Mouse (Mus musculus): ENCODE results near the gene Pxn. TPM values are rescaled to one million over a fixed set of nuclear protein-coding genes. Genes with fewer than 3 reads are reported as not detected.

The Pxn gene
- polyA plus RNA-seq, 1 experiment from 2014 or later, result 56.4 TPM

DNA sequence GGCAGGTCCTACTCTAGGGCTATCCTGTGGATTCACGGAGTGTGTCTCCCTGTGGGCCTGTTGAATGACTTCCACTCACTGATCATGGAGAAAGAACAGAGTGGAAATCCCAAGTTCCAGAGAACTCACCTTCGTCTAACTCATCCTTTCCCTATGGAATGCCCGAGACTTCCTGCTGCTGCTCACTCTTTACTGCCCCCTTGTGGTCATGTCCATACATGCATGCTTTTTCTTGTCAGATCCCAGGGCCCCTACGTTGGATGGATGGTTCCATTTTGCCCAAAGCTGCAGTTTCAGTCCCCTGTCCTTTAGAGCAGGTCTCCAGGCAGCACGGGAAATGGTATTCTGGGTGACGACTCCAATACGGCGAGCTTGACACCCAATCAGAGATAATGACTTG is 49.7 kb downstream of the Pxn start:
- no peaks in the 10 kb centered on the region for H3K27me3 ChIP-seq (replicated peaks; ENCODE audit: insufficient read depth, low read length)
- ATAC-seq, result no peak
- 12% methylated on average over 8 of the region's 8 CpGs for WGBS
- H3K4me2 ChIP-seq (replicated peaks; ENCODE audit: low read depth, low read length), result no peak overlapping the region
- peaks cover 13% of the 10 kb centered on the region for H3K36me3 ChIP-seq (ENCODE audit: insufficient read depth, low read length)
- H3K4me1 ChIP-seq (ENCODE audit: insufficient read depth, low read depth, low read length), result peaks cover 10% of the 10 kb centered on the region
- no peak overlapping the region for H3K4me3 ChIP-seq (ENCODE audit: low read depth, low read length)
- no peak overlapping the region for H3K9ac ChIP-seq (replicated peaks; ENCODE audit: low read depth)
- no peaks in the 10 kb centered on the region for H3K9me3 ChIP-seq (ENCODE audit: low read length)
- peak; percentile 83 for DNase-seq (ENCODE audit: low spot score)
- TF ChIP-seq CTCF (IDR thresholded peaks at IDR 0.05), result peak; percentile 98
- no peak for TF ChIP-seq EP300 (IDR thresholded peaks at IDR 0.05)
- H3K27ac ChIP-seq (ENCODE audit: low read length), result no peak overlapping the region

DNA sequence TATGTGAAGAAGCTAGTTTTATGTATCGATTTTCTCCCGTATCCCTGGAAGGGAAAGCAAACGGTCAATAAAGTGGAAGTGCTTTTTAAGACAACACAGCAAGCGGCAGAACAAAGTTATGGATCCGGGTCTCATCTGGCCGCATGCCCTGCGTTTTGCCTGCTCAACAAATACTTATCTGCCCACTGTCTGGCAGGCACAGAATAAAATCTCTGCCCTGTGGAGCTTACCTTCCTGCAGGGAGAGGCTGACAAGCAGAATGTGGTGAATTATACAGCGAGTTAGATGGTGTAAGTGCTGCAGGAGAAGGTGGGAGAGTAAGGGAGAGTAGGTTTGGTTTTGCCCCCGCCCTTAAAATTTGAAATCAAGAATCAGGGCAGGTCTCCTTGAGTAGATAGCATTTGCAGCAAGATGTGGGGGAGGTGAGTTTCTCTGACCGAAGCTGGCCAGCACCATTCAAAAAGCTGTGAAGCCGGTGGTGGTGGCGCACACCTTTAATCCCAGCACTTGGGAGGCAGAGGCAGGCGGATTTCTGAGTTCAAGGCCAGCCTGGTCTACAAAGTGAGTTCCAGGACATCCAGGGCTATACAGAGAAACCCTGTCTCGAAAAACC is 51.8 kb downstream of the Pxn start:
- 88% methylated on average over 14 of the region's 14 CpGs for WGBS
- no peak for TF ChIP-seq EP300 (IDR thresholded peaks at IDR 0.05)
- no peak for TF ChIP-seq CTCF (IDR thresholded peaks at IDR 0.05)

DNA sequence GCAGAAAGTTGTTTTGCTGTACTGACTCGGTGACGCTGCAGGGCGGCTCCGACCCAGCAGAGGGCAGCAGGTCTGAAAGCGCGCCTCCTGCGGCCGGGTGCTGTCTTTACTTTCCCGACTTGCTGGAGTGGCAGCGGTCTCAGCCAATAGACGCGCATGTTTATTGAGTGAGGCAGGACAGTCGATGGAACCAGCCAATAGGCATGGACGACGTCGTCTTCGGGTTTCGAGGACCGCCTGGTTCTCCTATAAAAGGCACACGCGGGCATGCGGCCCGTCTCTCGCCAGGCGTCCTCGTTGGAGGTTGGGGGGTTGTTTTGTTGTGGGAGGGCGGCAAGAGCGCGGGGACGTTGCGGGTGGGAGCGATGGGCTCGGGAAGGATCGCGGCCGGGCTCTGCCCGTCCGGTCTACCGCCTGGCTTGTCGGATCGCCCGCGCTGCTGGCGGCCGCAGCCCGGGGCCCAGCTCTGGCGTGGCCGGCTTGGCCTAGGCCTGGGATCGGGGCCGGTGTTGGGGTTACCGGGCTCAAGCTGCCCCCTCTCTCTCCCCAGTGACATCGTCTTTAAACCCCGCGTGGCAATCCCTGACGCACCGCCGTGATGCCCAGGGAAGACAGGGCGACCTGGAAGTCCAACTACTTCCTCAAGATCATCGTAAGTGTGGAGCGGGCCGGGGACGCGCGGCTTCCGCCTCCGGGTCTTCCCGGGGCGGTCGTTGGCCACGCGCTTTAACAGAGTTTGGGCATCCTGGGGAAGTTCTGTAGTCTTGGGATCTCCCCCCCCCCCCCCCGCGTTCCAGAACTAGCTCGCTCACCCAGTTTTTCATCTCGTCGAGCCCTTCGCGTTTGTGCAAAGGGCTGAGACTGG is 53.0 kb downstream of the Pxn start, which contains the start of gene Rplp0:
TSS of gene Rplp0 (plus strand) at position 231 of the 865 bp plus-strand sequence.
- DNase-seq (ENCODE audit: low spot score) (peak; percentile 98), ATAC-seq (peak; percentile 99)
- Histone ChIP-seq H3K27ac (ENCODE audit: low read length) (peak within 1 kb of the TSS; percentile 91), H3K4me1 (ENCODE audit: insufficient read depth, low read depth, low read length) (peaks cover 10% of the 10 kb centered on the region), H3K4me3 (ENCODE audit: low read depth, low read length) (peak within 1 kb of the TSS; percentile 77), H3K4me2 (replicated peaks; ENCODE audit: low read depth, low read length) (peak within 1 kb of the TSS; percentile 69), H3K27me3 (replicated peaks; ENCODE audit: insufficient read depth, low read length) (no peaks in the 10 kb centered on the region), H3K9ac (replicated peaks; ENCODE audit: low read depth) (peak within 1 kb of the TSS; percentile 90), H3K36me3 (ENCODE audit: insufficient read depth, low read length) (peaks cover 5% of the 10 kb centered on the region; the same call in 1 of the 2 replicates), H3K9me3 (ENCODE audit: low read length) (no peaks in the 10 kb centered on the region)
- WGBS, result under 1% methylated on average over 60 of the region's 78 CpGs
- TF ChIP-seq CTCF (IDR thresholded peaks at IDR 0.05), result peak; percentile 99
- TF ChIP-seq EP300 (IDR thresholded peaks at IDR 0.05), result peak; percentile 10; the same call in 1 of the 2 replicates

More for the DNA sequence above, 51.8 kb downstream of the Pxn start:
- no peak overlapping the region for H3K27ac ChIP-seq (ENCODE audit: low read length)
- H3K9ac ChIP-seq (replicated peaks; ENCODE audit: low read depth), result no peak overlapping the region
- DNase-seq (ENCODE audit: low spot score) (no peak), ATAC-seq (no peak)
- no peaks in the 10 kb centered on the region for H3K27me3 ChIP-seq (replicated peaks; ENCODE audit: insufficient read depth, low read length)
- peaks cover 10% of the 10 kb centered on the region for H3K4me1 ChIP-seq (ENCODE audit: insufficient read depth, low read depth, low read length)
- no peak overlapping the region for H3K4me3 ChIP-seq (ENCODE audit: low read depth, low read length)
- H3K4me2 ChIP-seq (replicated peaks; ENCODE audit: low read depth, low read length), result no peak overlapping the region
- H3K9me3 ChIP-seq (ENCODE audit: low read length), result no peaks in the 10 kb centered on the region
- peaks cover 15% of the 10 kb centered on the region for H3K36me3 ChIP-seq (ENCODE audit: insufficient read depth, low read length)

DNA sequence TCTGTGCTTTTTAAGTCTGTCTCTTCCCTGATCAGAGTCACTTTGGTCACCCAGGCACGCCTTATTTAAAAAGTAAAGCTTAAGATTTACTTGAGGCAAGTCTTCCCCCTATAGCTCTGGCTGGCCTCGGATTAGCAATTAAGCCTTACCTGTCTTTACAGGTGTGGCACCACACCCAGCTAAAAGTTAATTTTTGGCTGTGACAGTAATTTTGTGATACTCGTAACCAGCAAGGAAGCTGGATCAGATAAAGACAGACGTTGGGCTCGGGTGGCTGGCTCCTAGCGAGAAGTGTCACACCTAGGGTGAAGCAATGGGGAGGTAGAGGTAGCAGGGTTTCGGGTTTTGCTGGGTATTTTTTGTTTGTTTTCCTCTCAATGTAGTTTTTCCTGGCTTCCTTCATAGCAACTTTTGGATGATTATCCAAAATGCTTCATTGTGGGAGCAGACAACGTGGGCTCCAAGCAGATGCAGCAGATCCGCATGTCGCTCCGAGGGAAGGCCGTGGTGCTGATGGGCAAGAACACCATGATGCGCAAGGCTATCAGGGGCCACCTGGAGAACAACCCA is 53.9 kb downstream of the Pxn start:
- DNase-seq (ENCODE audit: low spot score) (no peak), ATAC-seq (no peak)
- H3K27ac ChIP-seq (ENCODE audit: low read length), result 0 out of 2 replicates have a peak overlapping the region, but pooled peaks have one; percentile 91
- H3K4me3 ChIP-seq (ENCODE audit: low read depth, low read length), result peak overlapping the region; percentile 77
- peaks cover 5% of the 10 kb centered on the region; the same call in 1 of the 2 replicates for H3K36me3 ChIP-seq (ENCODE audit: insufficient read depth, low read length)
- TF ChIP-seq EP300 (IDR thresholded peaks at IDR 0.05), result no peak
- TF ChIP-seq CTCF (IDR thresholded peaks at IDR 0.05), result no peak
- no peaks in the 10 kb centered on the region for H3K27me3 ChIP-seq (replicated peaks; ENCODE audit: insufficient read depth, low read length)
- H3K4me1 ChIP-seq (ENCODE audit: insufficient read depth, low read depth, low read length), result peaks cover 10% of the 10 kb centered on the region
- WGBS, result 29% methylated on average over 13 of the region's 13 CpGs
- peak overlapping the region; percentile 90 for H3K9ac ChIP-seq (replicated peaks; ENCODE audit: low read depth)
- no peaks in the 10 kb centered on the region for H3K9me3 ChIP-seq (ENCODE audit: low read length)
- peak overlapping the region; percentile 69 for H3K4me2 ChIP-seq (replicated peaks; ENCODE audit: low read depth, low read length)

DNA sequence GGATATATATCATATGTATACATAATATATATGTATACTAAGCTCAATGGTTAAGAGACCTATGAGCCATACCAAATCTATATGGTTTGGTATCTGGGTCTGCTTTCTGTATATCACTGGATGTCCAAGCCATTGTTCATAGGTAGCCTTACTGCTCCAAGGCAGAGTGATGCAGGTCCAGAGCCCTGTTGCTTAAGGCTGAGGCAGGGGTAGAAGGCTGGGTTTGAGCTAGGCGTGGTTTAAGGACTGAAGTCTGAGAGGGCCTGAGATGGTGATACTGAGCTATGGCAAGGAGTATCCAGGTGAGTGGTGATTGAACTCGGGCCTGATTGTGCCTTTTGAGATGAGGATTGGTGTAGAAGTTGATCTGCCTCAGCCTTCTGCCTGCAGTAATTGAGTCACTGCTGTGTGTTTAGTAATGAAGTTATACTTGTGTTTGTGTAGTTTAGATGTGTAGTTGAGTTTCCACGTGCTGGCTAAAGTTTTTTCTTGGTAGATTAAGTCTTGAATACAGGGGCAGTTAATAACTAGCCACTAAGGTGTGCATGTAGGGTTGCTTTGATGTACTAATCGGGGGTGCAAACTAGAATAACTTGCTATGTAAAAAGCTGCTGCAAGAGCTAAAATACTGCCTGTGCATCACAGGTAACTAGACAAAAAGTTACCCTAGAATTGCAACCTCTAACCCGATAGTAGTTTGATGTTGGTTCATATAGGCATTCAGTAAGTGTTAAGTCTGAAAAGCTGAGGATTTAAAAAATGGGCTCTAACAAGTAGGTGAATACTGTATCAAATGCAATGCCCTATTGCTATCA is 57.5 kb downstream of the Pxn start:
- Histone ChIP-seq H3K27ac (ENCODE audit: low read length) (no peak overlapping the region), H3K9ac (replicated peaks; ENCODE audit: low read depth) (no peak overlapping the region), H3K4me1 (ENCODE audit: insufficient read depth, low read depth, low read length) (peaks cover 12% of the 10 kb centered on the region), H3K4me2 (replicated peaks; ENCODE audit: low read depth, low read length) (no peak overlapping the region), H3K4me3 (ENCODE audit: low read depth, low read length) (no peak overlapping the region), H3K36me3 (ENCODE audit: insufficient read depth, low read length) (peaks cover 5% of the 10 kb centered on the region; the same call in 1 of the 2 replicates), H3K27me3 (replicated peaks; ENCODE audit: insufficient read depth, low read length) (no peaks in the 10 kb centered on the region), H3K9me3 (ENCODE audit: low read length) (no peaks in the 10 kb centered on the region)
- ATAC-seq (no peak), DNase-seq (ENCODE audit: low spot score) (no peak)
- WGBS, result 40% methylated on average over 5 of the region's 5 CpGs
- no peak for TF ChIP-seq EP300 (IDR thresholded peaks at IDR 0.05)
- TF ChIP-seq CTCF (IDR thresholded peaks at IDR 0.05), result no peak

All from lung, postnatal 0 days (tissue).